9 mouse cellular contexts compared by ENCODE assay signal in the genomic region with DNA sequence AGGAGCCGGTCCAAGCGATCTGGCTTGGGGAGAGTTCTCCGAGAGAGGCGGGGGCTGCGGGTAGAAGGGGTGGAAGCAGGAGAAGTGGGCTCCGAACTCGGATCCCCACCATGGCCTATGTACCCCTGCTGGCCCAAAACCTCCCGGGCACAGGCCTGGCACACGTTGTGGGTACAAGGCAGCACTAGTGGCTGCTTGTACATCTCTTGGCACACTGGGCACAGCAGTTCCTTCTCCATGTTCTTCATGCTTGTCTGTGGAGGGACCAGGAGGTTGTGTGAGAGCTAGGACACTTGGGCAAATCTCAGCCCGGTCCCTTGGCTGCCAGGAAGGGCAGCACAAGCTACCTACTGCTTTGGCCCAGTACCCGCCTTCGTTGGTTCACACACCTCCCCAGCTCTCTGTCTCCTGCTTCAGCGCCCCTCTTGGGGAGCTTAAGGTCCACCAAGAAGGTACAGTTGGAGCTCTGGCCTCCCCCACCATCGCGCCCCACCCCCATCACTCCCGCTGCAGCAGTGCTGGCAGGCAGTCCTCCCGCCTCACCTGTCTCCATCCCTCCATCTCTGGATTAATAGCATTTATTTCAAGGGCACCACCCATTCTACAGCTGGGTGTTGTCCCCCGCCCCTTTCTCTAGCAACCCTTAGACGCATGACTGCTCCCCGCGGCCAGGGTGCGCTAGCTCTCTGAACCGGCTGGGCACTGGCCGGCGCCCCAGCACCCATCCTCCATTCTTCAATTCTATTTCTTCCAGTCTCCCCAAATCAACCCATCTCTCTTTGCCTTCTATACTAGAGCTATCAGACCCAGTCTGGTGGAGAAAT. TPM values are rescaled to one million over a fixed set of nuclear protein-coding genes. Genes with fewer than 3 reads are reported as not detected.
DNase-seq lines count a peak whose midpoint lies in the region; ATAC-seq and TF ChIP-seq lines count a peak whose summit lies in the region.
"Had no signal": no experiment of that assay in that cellular context is flagged by ENCODE, and none has a peak within 500 bp of the region (broad histone marks: within the 10 kb centered on the region; RNA-seq: fewer than 3 reads in every experiment).

No protein-coding gene starts in this region.

- no peak for TF ChIP-seq POLR2A in spleen, adult 2 months (IDR thresholded peaks at IDR 0.05; ENCODE audit: low read depth, low read length)

- no peaks in the 10 kb centered on the region for H3K9me3 ChIP-seq in hindbrain, embryonic 11.5 days (ENCODE audit: control insufficient read depth, low read length)
- no peaks in the 10 kb centered on the region for H3K9me3 ChIP-seq in limb, embryonic 13.5 days

- H3K4me1 ChIP-seq in spleen, adult 2 months (ENCODE audit: control insufficient read depth, insufficient read depth, insufficient read length), result peaks cover 23% of the 10 kb centered on the region; the same call in 1 of the 2 replicates
- H3K4me1 ChIP-seq in hindbrain, embryonic 11.5 days (replicated peaks; ENCODE audit: control insufficient read depth, insufficient read depth, low read length), result peaks cover 8% of the 10 kb centered on the region
- peaks cover 39% of the 10 kb centered on the region for H3K4me1 ChIP-seq in limb, embryonic 13.5 days

- peak in 1 of 2 experiments; percentile 50 for DNase-seq in spleen, adult 2 months (ENCODE audit: low read depth in 1 of 2, low spot score in 2 of 2)
- no peak for DNase-seq in spleen, postnatal 14 days (ENCODE audit: low spot score in 2 of 2)
- DNase-seq in cerebellum, adult 9-11 months, result peak; percentile 80
- DNase-seq in hindbrain, embryonic 11.5 days (ENCODE audit: low spot score), result no peak
- peak; percentile 49 to 55 for DNase-seq in natural killer cell, adult 2 months (ENCODE audit: low spot score in 2 of 2)
- DNase-seq in urinary bladder, adult 2 months (ENCODE audit: low spot score), result no peak
- no peak for DNase-seq in ovary, postnatal 14 days (ENCODE audit: low spot score)

- WGBS in spleen, adult 2 months, result 40% methylated on average over 25 of the region's 25 CpGs
- 10% methylated on average over 25 of the region's 25 CpGs for WGBS in hindbrain, embryonic 11.5 days
- WGBS in limb, embryonic 13.5 days, result 12% methylated on average over 25 of the region's 25 CpGs

- peak overlapping the region; percentile 31; the same call in 1 of the 2 replicates for H3K4me3 ChIP-seq in spleen, adult 2 months (ENCODE audit: extremely low read depth, insufficient read depth, insufficient read length)
- H3K4me3 ChIP-seq in hindbrain, embryonic 11.5 days (ENCODE audit: low read depth, low read length), result peak overlapping the region; percentile 45
- peak overlapping the region; percentile 77 for H3K4me3 ChIP-seq in limb, embryonic 13.5 days
- H3K4me3 ChIP-seq: erythroblast, embryonic 14.5 days had no signal

- H3K9ac ChIP-seq in hindbrain, embryonic 11.5 days (ENCODE audit: low read depth, low read length), result peak overlapping the region; percentile 60
- peak overlapping the region; percentile 58 for H3K9ac ChIP-seq in limb, embryonic 13.5 days

- peak; percentile 38 for ATAC-seq in hindbrain, embryonic 11.5 days (ENCODE audit: low FRiP score)
- 0 out of 2 replicates have a peak, but pooled peaks have one; percentile 10 for ATAC-seq in limb, embryonic 13.5 days (ENCODE audit: low FRiP score, low read depth)

- no peak for TF ChIP-seq CTCF in spleen, adult 2 months (IDR thresholded peaks at IDR 0.05; ENCODE audit: extremely low read depth, insufficient read depth, insufficient read length, insufficient replicate concordance)

- H3K27ac ChIP-seq in spleen, adult 2 months (ENCODE audit: insufficient read depth, low read length), result no peak overlapping the region
- H3K27ac ChIP-seq in hindbrain, embryonic 11.5 days (ENCODE audit: low read depth, low read length), result peak overlapping the region; percentile 80
- peak overlapping the region; percentile 74 for H3K27ac ChIP-seq in limb, embryonic 13.5 days

- no peaks in the 10 kb centered on the region for H3K27me3 ChIP-seq in spleen, adult 2 months (ENCODE audit: control insufficient read depth, insufficient read depth, low read length)
- no peaks in the 10 kb centered on the region for H3K27me3 ChIP-seq in hindbrain, embryonic 11.5 days (ENCODE audit: control insufficient read depth, insufficient read depth, low read length)
- no peaks in the 10 kb centered on the region for H3K27me3 ChIP-seq in limb, embryonic 13.5 days

- peak overlapping the region; percentile 62 for H3K4me2 ChIP-seq in hindbrain, embryonic 11.5 days (replicated peaks; ENCODE audit: low read depth, low read length)
- H3K4me2 ChIP-seq in limb, embryonic 13.5 days (replicated peaks), result peak overlapping the region; percentile 91

- H3K36me3 ChIP-seq in spleen, adult 2 months (ENCODE audit: control insufficient read depth, insufficient read depth, low read length), result no peaks in the 10 kb centered on the region
- 0 out of 2 replicates have a peak, but pooled peaks cover 3% of the 10 kb centered on the region for H3K36me3 ChIP-seq in hindbrain, embryonic 11.5 days (ENCODE audit: control insufficient read depth, insufficient read depth, low read length)
- peaks cover 40% of the 10 kb centered on the region for H3K36me3 ChIP-seq in limb, embryonic 13.5 days

RNA-seq across cellular contexts. Expression of gene Krtcap2, which starts 1.4 kb away (rescaled TPM):
- polyA plus RNA-seq in spleen, adult 2 months (2012; rRNA removed), result 93.5 and 129 TPM in 2 replicates
- polyA plus RNA-seq in hindbrain, embryonic 11.5 days (2014; fragmentation: Nextera tagmentation; extraction: Ambion mirVana), result 276 and 289 TPM in 2 replicates
- polyA plus RNA-seq in limb, embryonic 13.5 days (2015; fragmentation: Nextera tagmentation; extraction: Ambion mirVana), result 332 and 333 TPM in 2 replicates
- 67.7 and 77.1 TPM in 2 replicates for polyA plus RNA-seq in urinary bladder, adult 2 months (2012; rRNA removed)

RNA-seq across cellular contexts. Expression of gene Trim46, which starts 1.7 kb away (rescaled TPM):
- polyA plus RNA-seq in spleen, adult 2 months (2012; rRNA removed), result 3.6 and 5.4 TPM in 2 replicates
- polyA plus RNA-seq in hindbrain, embryonic 11.5 days (2014; fragmentation: Nextera tagmentation; extraction: Ambion mirVana), result 9.5 and 9.7 TPM in 2 replicates
- 6.1 and 6.8 TPM in 2 replicates for polyA plus RNA-seq in limb, embryonic 13.5 days (2015; fragmentation: Nextera tagmentation; extraction: Ambion mirVana)
- 4.1 and 6.0 TPM in 2 replicates for polyA plus RNA-seq in urinary bladder, adult 2 months (2012; rRNA removed)

RNA-seq across cellular contexts. Expression of gene Dpm3, which starts 14.8 kb away (rescaled TPM):
- 231 and 419 TPM in 2 replicates for polyA plus RNA-seq in spleen, adult 2 months (2012; rRNA removed)
- polyA plus RNA-seq in hindbrain, embryonic 11.5 days (2014; fragmentation: Nextera tagmentation; extraction: Ambion mirVana), result 75.7 and 82.9 TPM in 2 replicates
- polyA plus RNA-seq in limb, embryonic 13.5 days (2015; fragmentation: Nextera tagmentation; extraction: Ambion mirVana), result 120 and 126 TPM in 2 replicates
- 200 and 251 TPM in 2 replicates for polyA plus RNA-seq in urinary bladder, adult 2 months (2012; rRNA removed)

RNA-seq across cellular contexts. Expression of gene Muc1, which starts 15.5 kb away (rescaled TPM):
- 17.4 and 26.1 TPM in 2 replicates for polyA plus RNA-seq in spleen, adult 2 months (2012; rRNA removed)
- 1.4 and 2.1 TPM in 2 replicates for polyA plus RNA-seq in hindbrain, embryonic 11.5 days (2014; fragmentation: Nextera tagmentation; extraction: Ambion mirVana)
- polyA plus RNA-seq in limb, embryonic 13.5 days (2015; fragmentation: Nextera tagmentation; extraction: Ambion mirVana), result 0.64 and 1.1 TPM in 2 replicates
- 0.94 and 1.2 TPM in 2 replicates for polyA plus RNA-seq in urinary bladder, adult 2 months (2012; rRNA removed)
- polyA plus RNA-seq: erythroblast, embryonic 14.5 days had no signal

RNA-seq across cellular contexts. Expression of gene Mtx1, which starts 17.5 kb away (rescaled TPM):
- 99.4 and 124 TPM in 2 replicates for polyA plus RNA-seq in spleen, adult 2 months (2012; rRNA removed)
- 180 and 181 TPM in 2 replicates for polyA plus RNA-seq in hindbrain, embryonic 11.5 days (2014; fragmentation: Nextera tagmentation; extraction: Ambion mirVana)
- polyA plus RNA-seq in limb, embryonic 13.5 days (2015; fragmentation: Nextera tagmentation; extraction: Ambion mirVana), result 202 and 205 TPM in 2 replicates
- 112 and 131 TPM in 2 replicates for polyA plus RNA-seq in urinary bladder, adult 2 months (2012; rRNA removed)

Comparison
In these comparisons a context has a peak if more than half of its experiments do, and no peak if none do; other contexts are left out.
1. DNase-seq: peak in cerebellum, adult 9-11 months (single experiment) and natural killer cell, adult 2 months (2 of 2); none in spleen, postnatal 14 days (0 of 2), hindbrain, embryonic 11.5 days (single experiment), urinary bladder, adult 2 months (single experiment) and ovary, postnatal 14 days (single experiment).
2. Peak in every context shown above with its lines, with median percentiles within 50 percentile points of each other: H3K4me3 ChIP-seq.